Mouse (Mus musculus): ENCODE data around the gene Psap. TPM values are rescaled to one million over a fixed set of nuclear protein-coding genes. Genes with fewer than 3 reads are reported as not detected.
"Not testable (repeated sequence)": the region's sequence is repeated elsewhere in the genome, so short reads cannot be mapped to it uniquely, and the experiment has no call there.

The Psap gene
- polyA plus RNA-seq, 1 experiment from 2014 or later: 73.5 TPM

DNA sequence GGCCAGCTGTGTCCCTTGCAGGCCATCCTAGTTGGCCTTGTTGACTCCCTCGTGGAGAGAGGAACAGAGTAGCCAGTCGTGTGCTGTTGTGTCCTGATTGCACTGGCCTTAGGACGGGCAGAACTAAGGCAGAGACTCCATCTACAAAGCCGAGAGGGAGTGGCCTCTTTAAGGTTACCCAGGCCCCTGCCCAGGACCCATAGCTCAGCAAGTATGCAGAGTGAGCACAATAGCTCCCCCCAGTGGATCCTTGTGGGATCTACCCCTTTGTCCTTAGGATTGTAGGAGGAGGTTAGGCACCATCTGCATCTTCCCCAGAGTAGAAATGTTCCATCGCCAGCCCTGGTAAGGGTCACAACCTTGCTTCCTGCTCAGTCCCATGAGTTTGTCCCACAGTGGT, 30.9 kb upstream of the Psap start:
- no peaks in the 10 kb centered on the region for H3K9me3 ChIP-seq (replicated peaks)
- no peaks in the 10 kb centered on the region for H3K4me1 ChIP-seq (replicated peaks)
- no peak overlapping the region for H3K27ac ChIP-seq (replicated peaks)
- no peak for ATAC-seq (ENCODE audit: insufficient read depth)
- H3K9ac ChIP-seq: no peak overlapping the region
- H3K4me2 ChIP-seq: no peak overlapping the region
- no peaks in the 10 kb centered on the region for H3K27me3 ChIP-seq
- no peak overlapping the region for H3K4me3 ChIP-seq (replicated peaks)
- 30% methylated on average over 5 of the region's 5 CpGs for WGBS (ENCODE audit: insufficient replicate concordance)
- H3K36me3 ChIP-seq (replicated peaks): no peaks in the 10 kb centered on the region

DNA sequence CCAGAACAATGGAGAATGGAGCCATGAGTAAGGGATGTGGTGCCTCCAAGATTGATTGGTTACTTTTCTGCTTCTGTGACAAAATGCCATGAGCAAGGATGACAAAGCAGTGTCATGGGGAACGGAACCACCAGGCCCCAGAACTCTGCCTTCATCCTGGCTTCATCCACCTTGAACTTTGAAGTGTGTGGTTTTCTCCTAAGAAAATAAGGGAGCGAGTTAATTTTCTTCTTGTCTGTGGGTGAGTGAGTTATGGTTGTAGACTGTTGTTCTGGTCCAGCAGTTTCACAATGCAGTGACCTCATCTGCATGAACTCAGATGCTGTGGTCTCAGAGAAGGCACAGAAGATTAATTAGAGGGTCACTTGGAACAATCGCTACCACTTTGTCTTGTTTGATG, 29.1 kb upstream of the Psap start:
- 48% methylated on average over 3 of the region's 3 CpGs for WGBS (ENCODE audit: insufficient replicate concordance)
- not testable (repeated sequence) for H3K4me1 ChIP-seq (replicated peaks); H3K9me3 ChIP-seq (replicated peaks); H3K9ac ChIP-seq; H3K4me2 ChIP-seq; ATAC-seq (ENCODE audit: insufficient read depth); H3K4me3 ChIP-seq (replicated peaks); H3K27ac ChIP-seq (replicated peaks); H3K36me3 ChIP-seq (replicated peaks); H3K27me3 ChIP-seq

DNA sequence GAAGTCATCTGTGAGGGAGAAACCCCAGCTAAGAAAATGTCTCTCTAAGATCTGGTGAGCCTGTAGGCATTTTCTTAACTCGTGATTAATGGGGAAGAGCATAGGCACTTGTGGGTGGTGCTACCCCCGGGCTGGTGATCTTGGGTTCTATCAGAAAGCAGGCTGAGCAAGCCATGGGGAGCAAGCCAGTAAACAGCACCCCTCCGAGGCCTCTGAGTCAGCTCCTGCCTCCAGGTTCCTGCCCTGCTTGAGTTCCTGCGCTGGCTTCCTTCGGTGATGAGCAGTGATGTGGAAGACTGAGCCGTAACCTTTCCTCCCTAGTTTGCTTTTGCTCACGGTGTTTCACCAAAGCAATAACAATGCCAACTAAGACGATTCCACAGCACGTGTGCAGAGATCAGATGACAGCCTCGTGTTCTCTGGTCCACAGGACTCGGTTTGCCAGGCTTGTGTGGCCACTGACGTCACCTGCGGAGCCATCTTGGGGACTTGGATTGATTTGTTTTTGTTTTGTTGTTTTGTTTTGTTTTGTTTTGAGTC, 26.9 kb upstream of the Psap start:
- H3K4me2 ChIP-seq: no peak overlapping the region
- H3K4me1 ChIP-seq (replicated peaks): peaks cover 9% of the 10 kb centered on the region
- no peak overlapping the region for H3K27ac ChIP-seq (replicated peaks)
- no peaks in the 10 kb centered on the region for H3K9me3 ChIP-seq (replicated peaks)
- H3K27me3 ChIP-seq: no peaks in the 10 kb centered on the region
- WGBS (ENCODE audit: insufficient replicate concordance): 65% methylated on average over 13 of the region's 13 CpGs
- no peaks in the 10 kb centered on the region for H3K36me3 ChIP-seq (replicated peaks)
- no peak overlapping the region for H3K4me3 ChIP-seq (replicated peaks)
- ATAC-seq (ENCODE audit: insufficient read depth): no peak
- no peak overlapping the region for H3K9ac ChIP-seq

DNA sequence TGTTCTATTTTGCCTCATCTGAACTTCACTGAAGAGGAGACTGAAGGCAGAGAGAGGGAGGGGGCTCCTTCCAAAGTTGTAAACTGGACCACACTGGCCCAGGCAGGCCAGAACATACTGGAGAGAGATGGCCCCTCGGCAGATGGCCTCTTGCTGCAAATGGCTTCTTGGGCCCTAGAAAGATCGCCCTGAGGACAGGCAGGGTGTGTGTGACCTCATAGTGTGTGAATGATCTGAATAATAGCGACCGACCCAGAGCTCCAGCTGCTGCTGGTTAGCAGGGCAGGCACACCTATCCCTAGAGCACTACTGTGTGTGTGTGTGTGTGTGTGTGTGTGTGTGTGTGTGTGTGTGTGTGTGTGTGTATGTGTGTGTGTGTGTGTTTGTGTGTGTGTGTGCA, 25.2 kb upstream of the Psap start:
- Histone ChIP-seq H3K4me3 (replicated peaks) (no peak overlapping the region), H3K36me3 (replicated peaks) (no peaks in the 10 kb centered on the region), H3K27ac (replicated peaks) (no peak overlapping the region), H3K9me3 (replicated peaks) (no peaks in the 10 kb centered on the region), H3K4me2 (no peak overlapping the region), H3K9ac (no peak overlapping the region), H3K4me1 (replicated peaks) (peaks cover 23% of the 10 kb centered on the region), H3K27me3 (no peaks in the 10 kb centered on the region)
- ATAC-seq (ENCODE audit: insufficient read depth): peak; percentile 35
- 58% methylated on average over 4 of the region's 4 CpGs for WGBS (ENCODE audit: insufficient replicate concordance)

DNA sequence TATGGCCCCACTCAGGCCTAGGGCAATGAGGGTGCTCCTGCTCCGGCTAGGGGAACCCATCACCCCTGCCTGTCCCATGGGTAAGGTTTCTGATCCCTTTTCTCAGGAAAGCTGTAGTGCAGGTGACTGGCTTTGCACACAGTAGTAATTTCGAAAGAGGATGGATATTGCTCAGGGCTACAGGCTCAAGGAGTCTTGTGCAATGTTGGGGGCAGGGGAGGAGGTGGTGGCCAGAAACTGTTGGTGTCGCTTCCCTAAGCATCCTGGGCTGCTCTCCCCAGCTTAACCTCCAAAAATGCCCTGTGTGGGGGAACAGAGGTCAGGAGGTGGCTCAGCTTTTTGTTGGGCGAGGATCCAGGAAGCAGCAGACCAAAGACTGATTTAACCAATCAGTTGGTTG, 24.8 kb upstream of the Psap start:
- no peak overlapping the region for H3K9ac ChIP-seq
- WGBS (ENCODE audit: insufficient replicate concordance): 26% methylated on average over 4 of the region's 4 CpGs
- H3K27me3 ChIP-seq: no peaks in the 10 kb centered on the region
- no peaks in the 10 kb centered on the region for H3K9me3 ChIP-seq (replicated peaks)
- no peak overlapping the region for H3K27ac ChIP-seq (replicated peaks)
- H3K4me2 ChIP-seq: no peak overlapping the region
- no peaks in the 10 kb centered on the region for H3K36me3 ChIP-seq (replicated peaks)
- peaks cover 24% of the 10 kb centered on the region for H3K4me1 ChIP-seq (replicated peaks)
- no peak overlapping the region for H3K4me3 ChIP-seq (replicated peaks)
- peak; percentile 65 for ATAC-seq (ENCODE audit: insufficient read depth)

DNA sequence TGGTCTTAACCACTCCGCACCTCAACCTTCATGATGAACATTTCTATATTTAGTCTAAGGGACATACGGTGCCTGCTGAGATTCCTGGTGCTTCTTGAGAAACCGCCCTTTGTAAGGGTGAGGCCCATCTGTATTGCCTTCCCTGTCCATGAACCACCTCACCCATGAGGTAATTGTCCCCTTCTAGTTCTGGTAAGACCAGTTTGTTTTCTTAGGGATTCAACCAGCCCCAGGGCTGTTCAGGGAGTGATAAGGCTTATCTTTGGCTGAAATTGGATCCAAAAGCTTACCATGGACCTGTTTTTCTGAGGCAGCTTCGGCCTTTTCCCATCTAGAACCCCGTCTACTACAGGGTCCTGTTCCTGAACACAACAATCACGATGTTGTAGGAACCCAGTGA, 21.3 kb upstream of the Psap start:
- Histone ChIP-seq H3K27me3 (no peaks in the 10 kb centered on the region), H3K4me2 (no peak overlapping the region), H3K4me3 (replicated peaks) (no peak overlapping the region), H3K36me3 (replicated peaks) (no peaks in the 10 kb centered on the region), H3K9me3 (replicated peaks) (no peaks in the 10 kb centered on the region), H3K9ac (no peak overlapping the region), H3K4me1 (replicated peaks) (peaks cover 24% of the 10 kb centered on the region), H3K27ac (replicated peaks) (no peak overlapping the region)
- 42% methylated on average over 6 of the region's 6 CpGs for WGBS (ENCODE audit: insufficient replicate concordance)
- no peak for ATAC-seq (ENCODE audit: insufficient read depth)

DNA sequence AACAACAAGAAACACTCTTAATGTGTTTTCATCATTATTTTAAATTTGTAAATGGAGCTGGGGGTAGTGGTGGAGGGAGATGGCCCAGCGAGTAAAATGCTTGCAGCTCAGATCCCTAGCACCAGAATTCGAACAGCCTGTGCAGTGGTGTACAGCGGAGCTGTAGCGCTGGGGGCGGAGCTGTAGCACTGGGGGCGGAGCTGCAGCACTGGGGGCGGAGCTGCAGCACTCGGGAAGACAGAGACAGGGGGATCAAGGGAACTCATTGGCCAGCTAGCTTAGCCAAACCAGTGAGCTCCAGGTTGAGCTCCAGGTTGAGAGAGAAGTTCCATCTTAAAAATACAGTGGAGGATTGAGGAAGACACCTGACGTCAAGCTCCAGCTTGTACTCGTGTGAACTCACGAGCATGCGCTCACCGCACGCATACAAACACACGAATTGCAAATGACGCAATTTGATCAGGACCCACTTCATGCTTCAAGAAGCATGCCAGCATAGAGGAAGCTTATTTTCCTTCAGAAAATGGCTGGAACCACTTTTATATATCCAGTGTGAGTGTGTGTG, 20.1 kb upstream of the Psap start:
- no peaks in the 10 kb centered on the region for H3K9me3 ChIP-seq (replicated peaks)
- no peaks in the 10 kb centered on the region for H3K27me3 ChIP-seq
- H3K36me3 ChIP-seq (replicated peaks): no peaks in the 10 kb centered on the region
- no peak overlapping the region for H3K4me3 ChIP-seq (replicated peaks)
- H3K27ac ChIP-seq (replicated peaks): no peak overlapping the region
- WGBS (ENCODE audit: insufficient replicate concordance): 58% methylated on average over 16 of the region's 16 CpGs
- ATAC-seq (ENCODE audit: insufficient read depth): no peak
- peaks cover 24% of the 10 kb centered on the region for H3K4me1 ChIP-seq (replicated peaks)
- no peak overlapping the region for H3K9ac ChIP-seq
- H3K4me2 ChIP-seq: no peak overlapping the region

DNA sequence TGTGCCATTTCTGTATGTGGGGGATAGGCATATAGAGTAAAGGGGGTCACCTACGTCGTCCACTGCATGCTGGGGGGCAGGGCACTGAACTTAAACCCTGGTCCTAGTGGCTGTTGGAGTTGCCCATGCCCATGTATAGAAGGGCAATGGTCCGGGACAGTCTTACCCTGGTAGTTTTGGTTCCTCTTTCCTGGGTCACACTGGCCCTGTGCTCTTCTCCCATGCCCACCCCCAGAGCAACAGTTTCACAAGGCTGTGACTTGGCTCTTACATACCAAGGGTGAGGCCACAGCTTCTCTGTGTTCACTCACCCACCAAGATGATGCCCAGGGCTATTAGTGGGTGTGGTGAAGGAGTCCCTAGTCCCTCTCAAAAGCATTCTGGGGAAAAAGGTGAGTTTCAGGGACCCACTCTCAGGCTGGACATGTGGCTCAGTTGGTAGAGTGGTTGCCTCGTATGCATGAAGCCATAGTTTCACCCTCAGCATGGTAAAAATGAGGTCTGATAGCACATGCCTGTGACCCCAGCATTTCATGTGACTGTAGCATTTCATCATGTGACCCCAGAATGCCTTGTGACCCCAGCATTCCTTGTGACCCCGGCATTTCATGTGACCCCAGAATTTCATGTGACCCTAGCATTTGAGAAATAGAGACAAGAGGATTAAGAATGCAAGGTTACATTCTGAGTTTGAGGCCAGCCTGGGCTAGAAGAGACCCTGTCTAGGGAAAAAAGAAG, 16.7 kb upstream of the Psap start:
- Histone ChIP-seq H3K4me1 (replicated peaks) (peaks cover 16% of the 10 kb centered on the region), H3K4me2 (no peak overlapping the region), H3K36me3 (replicated peaks) (no peaks in the 10 kb centered on the region), H3K27ac (replicated peaks) (no peak overlapping the region), H3K9ac (no peak overlapping the region), H3K4me3 (replicated peaks) (no peak overlapping the region), H3K9me3 (replicated peaks) (no peaks in the 10 kb centered on the region), H3K27me3 (no peaks in the 10 kb centered on the region)
- ATAC-seq (ENCODE audit: insufficient read depth): peak; percentile 45; the same call in 1 of the 2 replicates
- WGBS (ENCODE audit: insufficient replicate concordance): 48% methylated on average over 5 of the region's 5 CpGs

DNA sequence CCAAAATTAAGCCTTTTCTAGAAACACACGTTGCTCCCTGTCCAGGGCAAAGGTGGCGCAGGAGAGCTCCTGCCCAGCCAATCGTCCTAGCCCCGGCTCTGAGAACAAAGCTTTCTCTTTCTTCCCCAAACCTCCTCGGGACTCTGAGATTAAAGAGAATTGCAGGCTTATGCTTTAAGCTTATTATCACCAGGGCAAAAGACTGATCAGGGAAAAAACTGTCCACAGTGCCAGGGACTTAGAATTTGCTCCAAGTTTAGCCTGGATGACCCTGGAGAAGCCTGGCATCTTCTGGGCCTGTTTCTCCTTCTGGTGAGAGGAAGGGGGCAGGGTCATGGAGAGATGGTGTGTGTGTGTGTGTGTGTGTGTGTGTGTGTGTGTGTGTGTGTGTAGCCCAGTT, 15.9 kb upstream of the Psap start:
- no peak overlapping the region for H3K4me2 ChIP-seq
- peaks cover 8% of the 10 kb centered on the region for H3K4me1 ChIP-seq (replicated peaks)
- no peak overlapping the region for H3K27ac ChIP-seq (replicated peaks)
- no peaks in the 10 kb centered on the region for H3K9me3 ChIP-seq (replicated peaks)
- no peak overlapping the region for H3K4me3 ChIP-seq (replicated peaks)
- WGBS (ENCODE audit: insufficient replicate concordance): 43% methylated on average over 5 of the region's 5 CpGs
- H3K9ac ChIP-seq: no peak overlapping the region
- no peaks in the 10 kb centered on the region for H3K36me3 ChIP-seq (replicated peaks)
- no peaks in the 10 kb centered on the region for H3K27me3 ChIP-seq
- no peak for ATAC-seq (ENCODE audit: insufficient read depth)

DNA sequence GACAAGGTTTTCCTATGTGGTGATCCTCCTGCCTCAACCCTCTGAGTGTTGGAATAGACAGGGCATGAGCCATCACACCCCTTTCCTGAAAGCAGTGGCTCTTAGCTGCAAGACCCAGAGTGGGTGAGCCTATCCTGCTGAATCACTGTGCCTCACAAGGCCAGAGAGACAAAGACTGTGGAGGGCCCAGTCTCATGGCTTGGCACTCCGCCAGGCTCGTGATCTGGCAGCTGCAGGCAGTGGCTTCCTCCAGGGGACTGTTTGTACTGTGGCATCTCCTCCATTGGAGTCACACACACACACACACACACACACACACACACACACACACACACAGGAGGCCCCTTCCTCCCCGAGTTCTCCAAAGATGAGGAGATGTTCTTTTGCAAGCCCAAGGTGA, 15.0 kb upstream of the Psap start:
- Histone ChIP-seq H3K4me1 (replicated peaks) (no peaks in the 10 kb centered on the region; the same call in none of the 2 replicates), H3K4me2 (no peak overlapping the region), H3K27ac (replicated peaks) (no peak overlapping the region), H3K4me3 (replicated peaks) (no peak overlapping the region), H3K9ac (no peak overlapping the region), H3K27me3 (no peaks in the 10 kb centered on the region), H3K9me3 (replicated peaks) (no peaks in the 10 kb centered on the region), H3K36me3 (replicated peaks) (no peaks in the 10 kb centered on the region)
- 12% methylated on average over 3 of the region's 3 CpGs for WGBS (ENCODE audit: insufficient replicate concordance)
- peak; percentile 55; the same call in 1 of the 2 replicates for ATAC-seq (ENCODE audit: insufficient read depth)

DNA sequence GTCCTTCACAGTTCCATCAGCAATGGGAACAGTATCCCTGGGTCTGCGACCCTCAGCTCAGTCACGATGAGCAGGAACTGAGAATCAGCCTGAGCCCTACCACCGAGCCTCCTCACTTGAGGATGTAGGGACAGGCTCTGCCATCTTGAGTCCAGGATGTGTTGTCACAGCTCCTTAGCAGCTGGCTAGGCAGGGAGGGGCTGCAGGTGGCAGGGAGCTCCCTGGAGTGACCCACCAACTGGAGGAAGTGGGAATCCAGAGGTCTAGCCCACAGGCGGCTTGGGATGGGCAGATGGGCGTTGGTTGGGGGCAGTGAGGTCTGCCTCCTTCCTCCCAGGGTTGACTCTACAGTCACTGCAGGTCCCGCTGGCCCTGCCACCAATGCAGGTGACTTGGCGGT, 14.1 kb upstream of the Psap start:
- Histone ChIP-seq H3K36me3 (replicated peaks) (no peaks in the 10 kb centered on the region), H3K9ac (no peak overlapping the region), H3K4me1 (replicated peaks) (peaks cover 5% of the 10 kb centered on the region), H3K27me3 (no peaks in the 10 kb centered on the region), H3K4me3 (replicated peaks) (no peak overlapping the region), H3K9me3 (replicated peaks) (no peaks in the 10 kb centered on the region), H3K4me2 (no peak overlapping the region), H3K27ac (replicated peaks) (no peak overlapping the region)
- 57% methylated on average over 7 of the region's 7 CpGs for WGBS (ENCODE audit: insufficient replicate concordance)
- ATAC-seq (ENCODE audit: insufficient read depth): no peak

Data from liver, embryonic 15.5 days (tissue).